Mouse (Mus musculus) limb, embryonic 10.5 days (tissue): ENCODE data around the gene Oxa1l. TPM values are rescaled to one million over a fixed set of nuclear protein-coding genes. Genes with fewer than 3 reads are reported as not detected.

Experiments
- DNase-seq: peaks from one replicate; pipeline ENCODE4 v3.0.0-alpha.2; 2017; ENCODE audit warnings: low spot score
- H3K27ac ChIP-seq: fragments of 300-500 bp; sonication (generic); 2 replicates; pipeline ENCODE4 v1.5.1; 2016; ENCODE audit warnings: mild to moderate bottlenecking
- H3K27me3 ChIP-seq: fragments of 300-500 bp; sonication (generic); 2 replicates; pipeline ENCODE4 v1.6.1; 2016; ENCODE audit warnings: low read depth, mild to moderate bottlenecking; ENCODE audit not compliant: poor library complexity, severe bottlenecking
- H3K36me3 ChIP-seq: fragments of 300-500 bp; sonication (generic); 2 replicates; pipeline ENCODE4 v1.6.1; 2016; ENCODE audit warnings: mild to moderate bottlenecking, moderate library complexity
- H3K4me1 ChIP-seq: fragments of 300-500 bp; sonication (generic); 2 replicates; pipeline ENCODE4 v1.6.1; 2016
- H3K4me3 ChIP-seq: fragments of 300-500 bp; sonication (generic); 2 replicates; pipeline ENCODE4 v1.5.1; 2016; ENCODE audit warnings: mild to moderate bottlenecking, moderate library complexity
- H3K9me3 ChIP-seq: fragments of 300-500 bp; sonication (generic); replicated peaks from 2 replicates; pipeline ENCODE4 v1.6.1; 2016; ENCODE audit warnings: mild to moderate bottlenecking
- WGBS: fragments of 180-500 bp; shearing (Covaris S2); methylation state at CpG from one replicate; pipeline ENCODE4 v1.1.7; 2016; 5-methylcytosine and 5-hydroxymethylcytosine counted together
- polyA plus RNA-seq: library from polyadenylated mRNA; unstranded; fragments of >200 nt; fragmentation: Nextera tagmentation; extraction: Ambion mirVana; gene quantifications from 2 replicates; pipeline ENCODE4 v1.2.1, GENCODE M21; 2016

The Oxa1l gene
- polyA plus RNA-seq, 1 experiment from 2014 or later = 63.1 TPM

GRCm38 (mm10) chr14:54416830-54417229 is 56.2 kb downstream of the Oxa1l start:
- 45% methylated on average over 4 of the region's 4 CpGs for WGBS
- Histone ChIP-seq H3K4me3 (no peak overlapping the region), H3K4me1 (peaks cover 40% of the 10 kb centered on the region), H3K36me3 (no peaks in the 10 kb centered on the region), H3K9me3 (no peaks in the 10 kb centered on the region), H3K27ac (no peak overlapping the region), H3K27me3 (peaks cover 19% of the 10 kb centered on the region)
- no peak for DNase-seq

GRCm38 (mm10) chr14:54417623-54418081 is 57.0 kb downstream of the Oxa1l start, which contains the start of gene Slc7a7:
TSS of gene Slc7a7 (minus strand) at chr14:54417780.
- Histone ChIP-seq H3K36me3 (no peaks in the 10 kb centered on the region), H3K9me3 (no peaks in the 10 kb centered on the region), H3K27ac (peak within 1 kb of the TSS; percentile 38; the same call in 1 of the 2 replicates), H3K27me3 (peaks cover 19% of the 10 kb centered on the region), H3K4me3 (peak within 1 kb of the TSS; percentile 34), H3K4me1 (peaks cover 40% of the 10 kb centered on the region)
- DNase-seq = peak; percentile 58
- WGBS = 6% methylated on average over 19 of the region's 19 CpGs

Other genes starting within 250 kb of the Oxa1l start
- gene Dad1, start 106.7 kb upstream of the Oxa1l start, polyA plus RNA-seq = 234 and 239 TPM in 2 replicates
- gene Abhd4, start 106.6 kb upstream of the Oxa1l start, polyA plus RNA-seq = 32.2 and 37.7 TPM in 2 replicates
- gene Olfr49, start 75.9 kb upstream of the Oxa1l start, polyA plus RNA-seq = not detected in 2 replicates
- gene Slc7a7, start 56.9 kb downstream of the Oxa1l start, polyA plus RNA-seq = 2.3 and 3.1 TPM in 2 replicates
- gene Mrpl52, start 66.1 kb downstream of the Oxa1l start, polyA plus RNA-seq = 198 and 219 TPM in 2 replicates
- 68.3 and 84.7 TPM in 2 replicates for gene Mmp14, start 70.8 kb downstream of the Oxa1l start, polyA plus RNA-seq
- 23.9 and 24.4 TPM in 2 replicates for gene Lrp10, start 103.3 kb downstream of the Oxa1l start, polyA plus RNA-seq
- 3.6 and 5.3 TPM in 2 replicates for gene Rem2, start 115.3 kb downstream of the Oxa1l start, polyA plus RNA-seq
- gene Prmt5, start 156.7 kb downstream of the Oxa1l start, polyA plus RNA-seq = 131 and 156 TPM in 2 replicates
- 57.5 and 63.0 TPM in 2 replicates for gene Haus4, start 193.8 kb downstream of the Oxa1l start, polyA plus RNA-seq
- gene Ajuba, start 216.7 kb downstream of the Oxa1l start, polyA plus RNA-seq = 70.1 and 75.3 TPM in 2 replicates
- gene 4931414P19Rik, start 245.2 kb downstream of the Oxa1l start, polyA plus RNA-seq = 11.1 and 13.5 TPM in 2 replicates